Comparison of ENCODE assay signal across 8 mouse cellular contexts in the genomic region with DNA sequence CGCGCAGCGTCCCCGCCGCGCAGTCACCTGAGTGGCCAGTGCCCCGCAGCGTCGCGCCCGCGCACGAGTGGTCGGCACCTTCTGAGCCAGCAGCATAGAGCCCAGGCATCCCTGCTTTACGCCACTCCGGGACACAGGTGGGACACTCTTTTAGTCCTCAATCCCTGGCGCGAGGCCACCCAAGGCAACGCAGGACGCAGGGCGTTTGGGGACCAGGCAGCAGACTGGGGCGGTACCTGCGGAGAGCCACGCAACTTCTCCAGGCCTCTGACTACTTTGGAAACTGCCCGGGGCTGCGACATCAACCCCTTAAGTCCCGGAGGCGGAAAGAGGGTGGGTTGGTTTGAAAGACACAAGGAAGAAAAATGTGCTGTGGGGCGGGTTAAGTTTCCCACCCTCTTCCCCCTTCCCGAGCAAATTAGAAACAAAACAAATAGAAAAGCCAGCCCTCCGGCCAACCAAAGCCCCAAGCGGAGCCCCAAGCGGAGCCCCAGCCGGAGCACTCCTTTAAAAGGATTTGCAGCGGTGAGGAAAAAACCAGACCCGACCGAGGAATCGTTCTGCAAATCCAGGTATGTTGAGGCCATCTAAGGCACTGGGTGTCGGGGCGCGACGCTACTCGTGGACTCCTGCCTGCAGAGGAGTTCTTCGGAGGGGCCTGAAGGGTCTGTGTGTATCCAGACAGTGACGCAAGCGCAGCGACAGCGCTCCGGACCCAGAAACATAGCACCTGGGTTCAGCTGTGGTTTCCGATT. TPM values are rescaled to one million over a fixed set of nuclear protein-coding genes. Genes with fewer than 3 reads are reported as not detected.
A peak's percentile ranks its signal among the peaks of the same experiment; 100 is the strongest.
DNase-seq lines count a peak whose midpoint lies in the region; ATAC-seq and TF ChIP-seq lines count a peak whose summit lies in the region.

TSS of gene Lepr (plus strand) at position 38 of the 755 bp plus-strand sequence.

- H3K27me3 ChIP-seq in lung, embryonic 14.5 days (ENCODE audit: insufficient read depth, low read length), result peaks cover 4% of the 10 kb centered on the region; the same call in 1 of the 2 replicates
- H3K27me3 ChIP-seq in small intestine, adult 2 months (ENCODE audit: control insufficient read depth, insufficient read depth, low read length), result peaks cover 5% of the 10 kb centered on the region

- under 1% methylated on average over 50 of the region's 50 CpGs for WGBS in lung, embryonic 14.5 days
- 4% methylated on average over 50 of the region's 50 CpGs for WGBS in small intestine, adult 2 months

- intact Hi-C loops in gastrocnemius, adult 2 months (cut with DNase I), result no loop called here

- peak; percentile 74 for ATAC-seq in lung, embryonic 14.5 days (ENCODE audit: insufficient read depth)

- H3K9me3 ChIP-seq in lung, embryonic 14.5 days (ENCODE audit: low read depth, low read length), result no peaks in the 10 kb centered on the region

- no peak for TF ChIP-seq CTCF in gastrocnemius, adult 2 months (IDR thresholded peaks at IDR 0.05)
- TF ChIP-seq CTCF in lung, embryonic 14.5 days (IDR thresholded peaks at IDR 0.05; ENCODE audit: low read depth), result no peak
- TF ChIP-seq CTCF in small intestine, adult 2 months (IDR thresholded peaks at IDR 0.05; ENCODE audit: extremely low read depth, insufficient read length, insufficient replicate concordance, low read depth, low read length), result no peak

- DNase-seq in gastrocnemius, adult 2 months, result peak; percentile 23
- no peak for DNase-seq in gastrocnemius, postnatal 4 days (ENCODE audit: low spot score in 2 of 2)
- DNase-seq in adrenal gland, postnatal 36 days, result peak; percentile 51 to 55
- DNase-seq in gastrocnemius, postnatal 25 days, result peak; percentile 8
- peak; percentile 9 for DNase-seq in kidney, adult 11 months
- peak; percentile 59 for DNase-seq in lung, embryonic 14.5 days
- DNase-seq in layer of hippocampus, adult 9-11 months, result no peak

- peaks cover 6% of the 10 kb centered on the region; the same call in 1 of the 2 replicates for H3K4me1 ChIP-seq in lung, embryonic 14.5 days (ENCODE audit: insufficient read depth)
- no peaks in the 10 kb centered on the region for H3K4me1 ChIP-seq in small intestine, adult 2 months (ENCODE audit: control insufficient read depth, insufficient read depth, insufficient read length, low read length)

- H3K4me3 ChIP-seq in gastrocnemius, adult 2 months, result peak within 1 kb of the TSS; percentile 72
- H3K4me3 ChIP-seq in lung, embryonic 14.5 days (ENCODE audit: low read depth, low read length), result peak within 1 kb of the TSS; percentile 47
- H3K4me3 ChIP-seq in small intestine, adult 2 months (ENCODE audit: low read depth, low read length), result peak within 1 kb of the TSS; percentile 54

- TF ChIP-seq POLR2A in small intestine, adult 2 months (IDR thresholded peaks at IDR 0.05; ENCODE audit: low read depth, low read length), result no peak

- H3K27ac ChIP-seq in gastrocnemius, adult 2 months, result peak within 1 kb of the TSS; percentile 72
- peak within 1 kb of the TSS; percentile 5; the same call in 1 of the 2 replicates for H3K27ac ChIP-seq in lung, embryonic 14.5 days (ENCODE audit: low read depth)
- peak within 1 kb of the TSS; percentile 45; the same call in 1 of the 2 replicates for H3K27ac ChIP-seq in small intestine, adult 2 months (ENCODE audit: insufficient read depth, low read depth, low read length)

- H3K36me3 ChIP-seq in lung, embryonic 14.5 days (ENCODE audit: insufficient read depth), result no peaks in the 10 kb centered on the region
- H3K36me3 ChIP-seq in small intestine, adult 2 months (ENCODE audit: control insufficient read depth, insufficient read depth, low read length), result no peaks in the 10 kb centered on the region

- H3K4me2 ChIP-seq in lung, embryonic 14.5 days, result peak within 1 kb of the TSS; percentile 95

- peak within 1 kb of the TSS; percentile 48 for H3K9ac ChIP-seq in lung, embryonic 14.5 days

RNA-seq across cellular contexts. Expression of gene Lepr, which starts in this region (rescaled TPM):
- total RNA-seq in gastrocnemius, adult 2 months (2021), result 1 to 10 TPM; 1.0 to 2.9 TPM
- 1 to 10 TPM; 5.2 to 5.4 TPM for total RNA-seq in gastrocnemius, postnatal 4 days (2021)
- total RNA-seq in adrenal gland, postnatal 36 days (2021), result 10 to 100 TPM; 13.8 to 15.8 TPM
- total RNA-seq in gastrocnemius, postnatal 25 days (2021), result 1 to 10 TPM; 1.5 to 1.9 TPM
- polyA plus RNA-seq in lung, embryonic 14.5 days (2014; fragmentation: Nextera tagmentation; extraction: Ambion mirVana), result 7.3 and 9.2 TPM in 2 replicates
- 0.37 and 0.82 TPM in 2 replicates for polyA plus RNA-seq in small intestine, adult 2 months (2012; rRNA removed)

Comparison
In these comparisons a context has a peak if more than half of its experiments do, and no peak if none do; other contexts are left out.
1. DNase-seq: peak in gastrocnemius, adult 2 months (single experiment), adrenal gland, postnatal 36 days (2 of 2), gastrocnemius, postnatal 25 days (single experiment), kidney, adult 11 months (single experiment) and lung, embryonic 14.5 days (single experiment); none in gastrocnemius, postnatal 4 days (0 of 2) and layer of hippocampus, adult 9-11 months (single experiment).
2. H3K27ac ChIP-seq: peak in every context shown above with its lines; median percentile 72 in gastrocnemius, adult 2 months; 45 in small intestine, adult 2 months; 5 in lung, embryonic 14.5 days.
3. Peak in every context shown above with its lines, with median percentiles within 50 percentile points of each other: H3K4me3 ChIP-seq.